Mouse (Mus musculus): ENCODE data around the gene Sarm1. TPM values are rescaled to one million over a fixed set of nuclear protein-coding genes. Genes with fewer than 3 reads are reported as not detected.
A peak's percentile ranks its signal among the peaks of the same experiment; 100 is the strongest.

The Sarm1 gene
- polyA plus RNA-seq, 1 experiment from 2014 or later, result 2.1 TPM

DNA sequence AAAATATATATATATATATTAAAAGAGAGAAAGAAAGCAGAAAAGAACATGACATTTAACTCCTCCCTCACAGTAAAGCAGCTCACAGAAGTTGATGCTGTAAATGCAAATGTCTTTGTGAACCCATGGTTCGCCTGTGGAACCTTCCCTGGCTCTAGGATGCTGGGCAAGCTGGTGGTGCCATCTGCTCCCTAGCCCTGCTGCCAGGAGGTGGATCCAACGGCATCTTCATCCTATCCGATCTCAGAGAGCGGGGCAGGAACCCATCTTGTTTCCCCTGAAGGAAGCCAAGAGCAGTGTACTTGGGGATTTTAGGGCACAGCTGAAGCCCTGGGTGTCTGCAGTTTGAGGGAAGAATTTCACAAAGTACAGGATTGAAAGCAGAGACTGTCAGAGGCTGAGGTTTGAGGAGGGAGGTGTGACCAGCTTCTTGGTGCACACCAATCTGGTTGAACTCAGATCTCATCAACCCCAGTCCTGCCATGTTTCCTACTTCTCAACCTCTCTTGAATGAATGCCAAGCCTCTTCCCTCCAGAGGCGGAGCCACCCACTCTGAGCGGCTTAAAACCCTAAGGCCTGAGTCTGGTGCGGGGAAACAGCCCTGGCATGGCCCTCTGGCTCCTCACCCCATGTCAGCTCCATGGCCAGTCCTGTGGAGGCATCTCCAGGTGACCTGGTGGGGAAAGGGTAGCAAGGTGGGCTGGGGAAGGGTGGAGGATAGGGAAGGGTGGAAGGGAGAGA is 5.5 kb upstream of the Sarm1 start, which contains the start of gene Sebox:
TSS of gene Sebox (plus strand) at position 539 of the 742 bp plus-strand sequence.
- H3K9me3 ChIP-seq, result no peaks in the 10 kb centered on the region
- no peak within 1 kb of the TSS for H3K4me3 ChIP-seq (replicated peaks)
- H3K36me3 ChIP-seq, result peaks cover 7% of the 10 kb centered on the region; the same call in 1 of the 2 replicates
- H3K27me3 ChIP-seq (replicated peaks), result peaks cover 4% of the 10 kb centered on the region
- H3K9ac ChIP-seq, result no peak within 1 kb of the TSS
- 74% methylated on average over 7 of the region's 7 CpGs for WGBS
- ATAC-seq, result no peak
- no peak within 1 kb of the TSS for H3K4me2 ChIP-seq (replicated peaks)
- 0 out of 2 replicates have a peak, but pooled peaks cover 3% of the 10 kb centered on the region for H3K4me1 ChIP-seq (replicated peaks)
- no peak within 1 kb of the TSS for H3K27ac ChIP-seq

DNA sequence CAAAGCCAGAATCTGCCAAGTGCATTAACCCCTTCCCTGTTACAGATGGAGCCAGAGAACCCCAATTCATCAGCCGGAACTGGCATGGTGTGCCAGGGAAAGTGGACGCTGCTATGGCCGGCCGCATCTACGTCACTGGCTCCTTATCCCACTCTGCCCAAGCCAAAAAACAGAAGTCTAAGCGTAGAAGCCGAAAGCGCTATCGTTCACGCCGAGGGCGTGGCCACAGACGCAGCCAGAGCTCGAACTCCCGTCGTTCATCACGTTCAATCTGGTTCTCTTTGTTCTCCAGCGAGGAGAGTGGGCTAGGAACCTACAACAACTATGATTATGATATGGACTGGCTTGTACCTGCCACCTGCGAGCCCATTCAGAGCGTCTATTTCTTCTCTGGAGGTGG is 4.0 kb upstream of the Sarm1 start:
- H3K4me2 ChIP-seq (replicated peaks), result no peak overlapping the region
- H3K9me3 ChIP-seq, result no peaks in the 10 kb centered on the region
- peaks cover 12% of the 10 kb centered on the region for H3K27me3 ChIP-seq (replicated peaks)
- no peak overlapping the region for H3K27ac ChIP-seq
- 76% methylated on average over 20 of the region's 20 CpGs for WGBS
- no peak overlapping the region for H3K9ac ChIP-seq
- no peak for ATAC-seq
- H3K4me3 ChIP-seq (replicated peaks), result no peak overlapping the region
- peaks cover 10% of the 10 kb centered on the region; the same call in 1 of the 2 replicates for H3K4me1 ChIP-seq (replicated peaks)
- H3K36me3 ChIP-seq, result no peaks in the 10 kb centered on the region

DNA sequence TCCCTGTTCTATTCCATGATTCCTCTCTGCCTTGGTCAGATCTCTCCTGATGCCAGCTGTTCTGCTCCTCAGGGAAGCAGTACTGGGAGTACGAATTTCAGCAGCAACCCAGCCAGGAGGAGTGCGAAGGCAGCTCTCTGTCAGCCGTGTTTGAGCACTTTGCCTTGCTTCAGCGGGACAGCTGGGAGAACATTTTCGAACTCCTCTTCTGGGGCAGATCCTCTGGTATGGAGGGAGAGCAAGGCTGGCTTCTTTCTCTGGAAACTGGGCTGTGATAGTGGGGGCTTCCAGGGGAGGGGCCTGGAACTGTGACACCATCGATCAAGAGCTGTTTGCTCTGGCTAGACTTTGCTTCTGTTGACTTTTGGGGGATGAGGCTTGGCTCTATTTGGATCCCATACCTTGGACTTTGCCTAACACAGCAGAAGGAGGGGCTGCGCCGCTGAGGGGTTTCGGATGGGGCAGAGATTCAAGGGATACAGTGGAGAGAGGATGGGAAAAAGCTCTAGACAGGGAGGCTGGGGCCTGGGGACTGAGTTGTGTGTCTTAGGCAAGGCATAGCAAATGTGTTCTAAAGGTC is 3.2 kb upstream of the Sarm1 start:
- no peak overlapping the region for H3K4me3 ChIP-seq (replicated peaks)
- no peak overlapping the region for H3K4me2 ChIP-seq (replicated peaks)
- WGBS, result 65% methylated on average over 9 of the region's 9 CpGs
- no peaks in the 10 kb centered on the region for H3K9me3 ChIP-seq
- no peak overlapping the region for H3K9ac ChIP-seq
- H3K27me3 ChIP-seq (replicated peaks), result peaks cover 18% of the 10 kb centered on the region
- peaks cover 10% of the 10 kb centered on the region; the same call in 1 of the 2 replicates for H3K4me1 ChIP-seq (replicated peaks)
- H3K27ac ChIP-seq, result no peak overlapping the region
- H3K36me3 ChIP-seq, result no peaks in the 10 kb centered on the region
- no peak for ATAC-seq

DNA sequence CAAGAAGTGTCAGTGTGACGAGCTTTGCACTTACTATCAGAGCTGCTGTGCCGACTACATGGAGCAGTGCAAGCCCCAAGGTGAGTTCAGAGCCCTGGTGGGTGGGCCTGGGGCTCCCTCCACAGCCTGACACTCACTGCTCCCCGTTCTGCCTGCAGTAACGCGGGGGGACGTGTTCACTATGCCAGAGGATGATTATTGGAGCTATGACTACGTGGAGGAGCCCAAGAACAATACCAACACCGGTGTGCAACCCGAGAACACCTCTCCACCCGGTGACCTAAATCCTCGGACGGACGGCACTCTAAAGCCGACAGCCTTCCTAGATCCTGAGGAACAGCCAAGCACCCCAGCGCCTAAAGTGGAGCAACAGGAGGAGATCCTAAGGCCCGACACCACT is 2.0 kb upstream of the Sarm1 start:
- Histone ChIP-seq H3K4me1 (replicated peaks) (peaks cover 10% of the 10 kb centered on the region; the same call in 1 of the 2 replicates), H3K9ac (no peak overlapping the region), H3K27me3 (replicated peaks) (peaks cover 20% of the 10 kb centered on the region), H3K4me3 (replicated peaks) (no peak overlapping the region), H3K4me2 (replicated peaks) (no peak overlapping the region), H3K27ac (no peak overlapping the region), H3K36me3 (no peaks in the 10 kb centered on the region), H3K9me3 (no peaks in the 10 kb centered on the region)
- no peak for ATAC-seq
- WGBS, result 49% methylated on average over 16 of the region's 16 CpGs

DNA sequence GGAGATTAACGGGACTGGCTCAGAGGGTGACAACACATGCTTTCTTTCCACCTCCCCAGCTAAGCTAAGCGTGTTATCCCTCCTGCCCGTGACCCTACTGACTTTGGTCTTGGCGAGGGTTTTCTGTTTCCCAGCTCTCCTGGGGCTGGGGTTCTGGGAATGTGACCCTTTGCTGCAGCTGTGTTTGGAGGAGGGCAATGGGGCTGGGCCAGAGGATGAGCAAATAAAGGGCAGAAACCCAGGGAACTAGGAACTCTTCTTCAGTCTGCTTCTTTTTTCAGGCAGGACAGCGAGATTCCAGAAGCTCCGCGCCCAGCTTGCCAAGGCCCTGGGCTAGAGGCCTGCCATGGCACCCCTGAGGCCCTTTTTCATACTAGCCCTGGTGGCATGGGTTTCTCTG is 1.4 kb upstream of the Sarm1 start, which contains the start of gene Vtn:
TSS of gene Vtn (plus strand) at position 88 of the 400 bp plus-strand sequence.
- ATAC-seq, result no peak
- Histone ChIP-seq H3K4me3 (replicated peaks) (peak within 1 kb of the TSS; percentile 50), H3K9me3 (no peaks in the 10 kb centered on the region), H3K9ac (no peak within 1 kb of the TSS), H3K27ac (no peak within 1 kb of the TSS), H3K36me3 (no peaks in the 10 kb centered on the region), H3K4me2 (replicated peaks) (peak within 1 kb of the TSS; percentile 98), H3K4me1 (replicated peaks) (peaks cover 10% of the 10 kb centered on the region; the same call in 1 of the 2 replicates), H3K27me3 (replicated peaks) (peaks cover 23% of the 10 kb centered on the region)
- 59% methylated on average over 7 of the region's 7 CpGs for WGBS

DNA sequence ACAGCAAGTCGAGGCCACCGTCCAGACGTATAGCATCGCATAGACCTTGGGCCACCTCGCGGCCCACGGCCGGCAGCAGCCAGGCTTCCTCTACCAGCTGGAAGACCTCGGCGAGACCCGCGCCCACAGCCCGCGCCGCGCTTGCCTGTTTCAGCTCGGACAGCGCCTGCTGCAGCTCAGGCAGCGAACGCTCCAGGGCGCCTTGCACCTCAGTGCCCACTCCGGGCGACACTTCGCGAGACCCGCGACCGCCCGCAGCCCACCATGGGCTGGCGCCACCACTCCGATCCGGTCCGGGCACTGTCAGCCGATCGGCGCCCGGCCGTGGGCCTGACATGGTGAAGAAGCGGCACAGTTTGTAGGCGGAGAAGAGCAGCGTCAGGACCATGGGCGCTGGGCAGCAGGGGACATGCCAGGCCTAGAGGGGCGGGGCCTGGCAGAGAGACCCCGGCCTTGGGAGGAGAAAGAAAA is 448 bp downstream of the Sarm1 start:
- H3K4me1 ChIP-seq (replicated peaks), result peaks cover 10% of the 10 kb centered on the region; the same call in 1 of the 2 replicates
- peak overlapping the region; percentile 43 for H3K9ac ChIP-seq
- no peaks in the 10 kb centered on the region for H3K36me3 ChIP-seq
- no peak overlapping the region for H3K27ac ChIP-seq
- no peaks in the 10 kb centered on the region for H3K9me3 ChIP-seq
- peak overlapping the region; percentile 50 for H3K4me3 ChIP-seq (replicated peaks)
- H3K27me3 ChIP-seq (replicated peaks), result peaks cover 23% of the 10 kb centered on the region
- peak overlapping the region; percentile 98 for H3K4me2 ChIP-seq (replicated peaks)
- peak; percentile 35 for ATAC-seq
- WGBS, result under 1% methylated on average over 44 of the region's 44 CpGs

DNA sequence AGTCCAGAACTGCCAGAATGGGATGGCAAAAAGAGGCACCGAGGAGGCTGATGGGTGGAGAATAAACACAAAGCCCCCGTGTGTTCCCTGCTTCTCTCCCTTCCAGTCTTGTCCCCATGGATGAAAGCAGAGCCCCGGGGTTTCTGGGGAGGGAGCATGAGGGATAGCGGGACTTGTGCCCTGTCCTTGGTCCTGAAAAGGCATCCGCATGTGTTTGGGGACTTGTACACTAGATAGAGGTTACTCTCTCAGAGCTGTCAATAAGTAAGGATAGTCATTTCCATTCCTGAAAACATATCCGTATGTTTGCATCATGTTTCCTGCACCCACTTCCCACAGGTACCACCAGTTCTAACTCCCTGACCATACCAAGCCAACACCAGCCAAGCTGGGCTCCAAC is 1.6 kb downstream of the Sarm1 start:
- Histone ChIP-seq H3K36me3 (no peaks in the 10 kb centered on the region), H3K4me1 (replicated peaks) (peaks cover 12% of the 10 kb centered on the region), H3K27me3 (replicated peaks) (peaks cover 32% of the 10 kb centered on the region), H3K9ac (no peak overlapping the region), H3K4me2 (replicated peaks) (no peak overlapping the region), H3K27ac (no peak overlapping the region), H3K9me3 (no peaks in the 10 kb centered on the region), H3K4me3 (replicated peaks) (no peak overlapping the region)
- ATAC-seq, result no peak
- WGBS, result 5% methylated on average over 6 of the region's 6 CpGs

DNA sequence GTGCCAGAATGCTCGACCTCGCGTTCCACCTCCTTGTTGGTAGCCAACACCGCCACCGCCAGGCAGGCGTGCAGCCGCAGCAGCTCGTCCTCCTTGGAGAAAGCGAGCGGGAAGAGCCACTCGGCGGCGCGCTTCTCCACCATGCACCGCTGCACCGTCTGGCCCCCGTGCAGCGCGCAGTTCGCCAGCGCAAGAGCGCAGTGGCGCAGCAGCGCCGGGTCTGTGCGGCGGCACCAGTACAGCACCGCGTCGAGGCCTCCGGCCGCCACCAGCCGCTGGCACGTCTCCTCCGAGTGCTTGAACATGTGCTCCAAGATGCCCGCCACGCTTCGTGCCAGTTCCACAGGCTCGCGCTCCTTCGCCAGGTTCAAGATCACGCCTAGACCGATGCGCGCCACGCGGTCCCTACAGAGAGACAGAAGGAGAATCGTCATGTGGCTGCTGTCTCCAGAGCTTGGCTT is 6.7 kb downstream of the Sarm1 start:
- H3K4me1 ChIP-seq (replicated peaks), result peaks cover 7% of the 10 kb centered on the region
- ATAC-seq, result peak; percentile 59
- H3K27me3 ChIP-seq (replicated peaks), result peaks cover 59% of the 10 kb centered on the region

DNA sequence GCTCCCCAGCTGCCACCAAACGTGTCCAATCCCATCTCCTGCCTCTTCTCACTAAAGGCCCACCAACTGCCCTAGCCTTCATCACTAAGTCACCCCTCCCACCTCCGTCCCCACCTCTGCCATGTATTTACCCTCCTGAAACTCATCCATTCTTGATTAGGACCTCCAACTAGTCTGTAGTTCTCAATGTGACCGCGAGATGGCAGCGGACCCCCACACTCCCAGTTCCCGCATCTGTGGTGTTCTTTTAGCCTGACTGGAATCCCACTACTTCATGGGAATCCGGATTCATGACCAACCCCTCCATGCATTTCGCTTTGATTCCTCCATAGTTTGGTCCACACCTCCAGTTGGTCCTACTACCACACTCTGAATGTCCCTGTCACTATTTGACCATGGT is 9.4 kb downstream of the Sarm1 start:
- Histone ChIP-seq H3K9me3 (no peaks in the 10 kb centered on the region), H3K27ac (no peak overlapping the region), H3K36me3 (no peaks in the 10 kb centered on the region), H3K4me2 (replicated peaks) (no peak overlapping the region), H3K4me3 (replicated peaks) (no peak overlapping the region), H3K27me3 (replicated peaks) (peaks cover 54% of the 10 kb centered on the region), H3K9ac (no peak overlapping the region), H3K4me1 (replicated peaks) (peaks cover 7% of the 10 kb centered on the region)
- ATAC-seq, result no peak
- 4% methylated on average over 8 of the region's 8 CpGs for WGBS

More for the DNA sequence above, 6.7 kb downstream of the Sarm1 start:
- Histone ChIP-seq H3K4me3 (replicated peaks) (peak overlapping the region; percentile 29), H3K9ac (no peak overlapping the region), H3K36me3 (no peaks in the 10 kb centered on the region), H3K4me2 (replicated peaks) (peak overlapping the region; percentile 56), H3K9me3 (no peaks in the 10 kb centered on the region), H3K27ac (no peak overlapping the region)
- 6% methylated on average over 48 of the region's 48 CpGs for WGBS

DNA sequence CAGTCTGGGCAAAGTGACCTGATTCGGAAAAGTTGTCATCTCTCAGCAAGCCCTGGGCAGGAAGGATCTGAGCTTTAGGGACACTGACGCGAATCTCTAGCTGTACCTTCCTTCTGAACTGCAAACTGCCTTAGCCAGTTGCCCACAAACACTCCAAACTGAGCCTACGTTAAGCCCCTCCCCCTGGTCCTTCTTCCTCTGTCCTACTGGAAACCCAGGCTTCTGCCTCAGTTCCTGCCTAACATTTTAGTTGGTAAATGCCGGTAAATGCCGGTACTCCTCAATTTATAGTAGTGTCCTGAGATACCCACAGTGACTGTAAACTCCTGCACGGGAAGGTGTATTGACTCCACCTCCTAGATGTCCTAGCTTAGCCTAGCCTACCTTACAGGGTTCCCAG is 13.9 kb downstream of the Sarm1 start:
- no peak for ATAC-seq
- 49% methylated on average over 7 of the region's 7 CpGs for WGBS

DNA sequence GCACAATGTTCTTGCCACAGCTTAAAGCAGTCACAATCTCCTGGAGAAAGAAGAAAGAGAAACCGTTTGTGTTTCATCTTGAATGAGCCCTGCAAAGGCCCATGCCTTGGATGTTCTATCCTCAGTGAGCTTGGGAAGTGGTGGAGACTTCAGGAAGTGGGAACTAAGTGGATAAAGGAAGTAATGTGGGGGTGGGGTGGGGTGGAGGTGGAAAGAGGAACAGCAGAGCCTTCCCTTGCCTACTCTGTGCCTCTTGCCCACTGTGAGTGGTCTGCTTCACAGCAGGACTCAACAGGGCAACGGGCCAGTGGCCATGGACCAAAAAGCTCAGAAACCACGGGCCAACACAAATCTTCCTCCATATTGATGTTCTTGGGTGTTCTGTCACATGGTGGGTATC is 22.3 kb downstream of the Sarm1 start:
- no peak overlapping the region for H3K4me2 ChIP-seq (replicated peaks)
- 81% methylated on average over 3 of the region's 3 CpGs for whole genome bisulfite sequencing
- H3K27ac ChIP-seq, result no peak overlapping the region
- H3K9ac ChIP-seq, result no peak overlapping the region
- no peaks in the 10 kb centered on the region for H3K27me3 ChIP-seq (replicated peaks)
- H3K4me3 ChIP-seq (replicated peaks), result no peak overlapping the region
- no peaks in the 10 kb centered on the region for H3K36me3 ChIP-seq
- no peaks in the 10 kb centered on the region for H3K9me3 ChIP-seq
- no peak for ATAC-seq
- no peaks in the 10 kb centered on the region for H3K4me1 ChIP-seq (replicated peaks)

More for the DNA sequence above, 13.9 kb downstream of the Sarm1 start:
- Histone ChIP-seq H3K4me3 (replicated peaks) (no peak overlapping the region), H3K27me3 (replicated peaks) (peaks cover 25% of the 10 kb centered on the region), H3K9ac (no peak overlapping the region), H3K4me2 (replicated peaks) (no peak overlapping the region), H3K36me3 (no peaks in the 10 kb centered on the region), H3K27ac (no peak overlapping the region), H3K4me1 (replicated peaks) (no peaks in the 10 kb centered on the region), H3K9me3 (no peaks in the 10 kb centered on the region)

DNA sequence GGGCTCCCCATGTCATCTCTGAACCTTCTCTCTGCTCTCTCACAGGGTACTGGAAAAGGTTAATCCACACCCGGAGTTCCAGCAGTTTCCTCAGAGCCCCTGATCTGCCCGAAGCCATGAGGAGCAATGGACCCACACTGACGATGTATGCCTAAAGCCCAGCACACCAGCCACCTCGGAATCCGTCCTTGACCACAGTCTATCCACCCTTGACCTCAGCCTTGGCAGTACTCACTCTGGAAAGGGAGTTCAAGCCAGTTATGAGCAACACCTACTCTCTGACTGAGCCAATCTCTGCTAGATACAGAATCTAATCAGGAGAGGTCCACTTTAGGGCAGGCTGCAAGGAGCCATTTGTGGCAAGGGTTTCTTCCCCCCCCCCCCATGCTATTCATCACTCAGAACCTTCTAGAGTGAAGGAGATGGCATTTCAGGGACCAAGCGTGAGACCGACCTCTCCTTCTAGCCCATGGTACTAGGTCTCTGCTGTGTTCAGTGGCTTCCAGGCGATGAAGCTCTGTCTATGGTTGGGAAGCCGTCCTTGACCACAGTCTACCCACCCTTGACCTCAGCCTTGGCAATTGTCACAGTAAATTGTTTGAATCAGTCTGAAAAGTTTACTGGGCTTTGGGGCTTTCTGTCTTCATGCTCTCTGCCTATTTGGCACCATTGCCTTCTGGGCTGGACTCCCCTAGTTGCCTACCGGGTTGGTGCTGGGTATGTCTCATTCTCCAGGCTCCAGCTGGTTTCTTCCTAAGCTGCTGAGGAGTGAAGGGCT is 26.0 kb downstream of the Sarm1 start:
- peaks cover 1% of the 10 kb centered on the region; the same call in 1 of the 2 replicates for H3K4me1 ChIP-seq (replicated peaks)
- no peak overlapping the region for H3K9ac ChIP-seq
- no peak overlapping the region for H3K4me2 ChIP-seq (replicated peaks)
- H3K36me3 ChIP-seq, result no peaks in the 10 kb centered on the region
- H3K9me3 ChIP-seq, result no peaks in the 10 kb centered on the region
- H3K27ac ChIP-seq, result no peak overlapping the region
- no peak for ATAC-seq
- no peaks in the 10 kb centered on the region for H3K27me3 ChIP-seq (replicated peaks)
- no peak overlapping the region for H3K4me3 ChIP-seq (replicated peaks)
- WGBS, result 93% methylated on average over 10 of the region's 10 CpGs

Data from intestine, embryonic 15.5 days (tissue).